Mouse (Mus musculus) hindbrain, embryonic 14.5 days (tissue): ENCODE results near the gene Afdn. TPM values are rescaled to one million over a fixed set of nuclear protein-coding genes. Genes with fewer than 3 reads are reported as not detected.
A peak's percentile ranks its signal among the peaks of the same experiment; 100 is the strongest.
"Not testable (repeated sequence)": the region's sequence is repeated elsewhere in the genome, so short reads cannot be mapped to it uniquely, and the experiment has no call there.

Experiments
- ATAC-seq: fragments of 200-750 bp; cut with Nextera tagmentation; 2 replicates; pipeline ENCODE4 v1.8.0; 2017; ENCODE audit warnings: moderate number of reproducible peaks, mild to moderate bottlenecking, moderate TSS enrichment, moderate library complexity; ENCODE audit not compliant: low FRiP score
- DNase-seq: peaks from one replicate; pipeline ENCODE4 v3.0.0-alpha.2; 2015; ENCODE audit warnings: low spot score
- H3K27ac ChIP-seq: fragments of 300-500 bp; sonication (generic); 2 replicates; pipeline ENCODE4 v1.5.1; 2014; ENCODE audit warnings: mild to moderate bottlenecking, moderate library complexity
- H3K27me3 ChIP-seq: fragments of 300-500 bp; sonication (generic); 2 replicates; pipeline ENCODE4 v1.6.1; 2014; ENCODE audit warnings: mild to moderate bottlenecking, low read length, mixed read lengths; ENCODE audit not compliant: control insufficient read depth, insufficient read depth
- H3K36me3 ChIP-seq: fragments of 300-500 bp; sonication (generic); replicated peaks from 2 replicates; pipeline ENCODE4 v1.6.1; 2014; ENCODE audit not compliant: control insufficient read depth, insufficient read depth
- H3K4me1 ChIP-seq: fragments of 300-500 bp; sonication (generic); replicated peaks from 2 replicates; pipeline ENCODE4 v1.6.1; 2014; ENCODE audit warnings: antibody characterized with exemption, low read length, mixed read lengths; ENCODE audit not compliant: control insufficient read depth, insufficient read depth
- H3K4me2 ChIP-seq: fragments of 300-500 bp; sonication (generic); replicated peaks from 2 replicates; pipeline ENCODE4 v1.6.1; 2014; ENCODE audit warnings: mild to moderate bottlenecking, moderate library complexity
- H3K4me3 ChIP-seq: fragments of 300-500 bp; sonication (generic); replicated peaks from 2 replicates; pipeline ENCODE4 v1.5.1; 2014; ENCODE audit warnings: mild to moderate bottlenecking, low read length
- H3K9ac ChIP-seq: fragments of 300-500 bp; sonication (generic); 2 replicates; pipeline ENCODE4 v1.6.1; 2014
- H3K9me3 ChIP-seq: fragments of 300-500 bp; sonication (generic); 2 replicates; pipeline ENCODE4 v1.6.1; 2016; ENCODE audit warnings: low read length; ENCODE audit not compliant: control insufficient read depth
- WGBS: fragments of 180-500 bp; shearing (Covaris S2); extraction: QIAGEN DNeasy Blood & Tissue Kit; methylation state at CpG from one replicate; pipeline ENCODE4 v1.1.7; 2014; 5-methylcytosine and 5-hydroxymethylcytosine counted together
- polyA plus RNA-seq: library from polyadenylated mRNA; unstranded; fragments of >200 nt; fragmentation: Nextera tagmentation; extraction: Ambion mirVana; gene quantifications from 2 replicates; pipeline ENCODE4 v1.2.1, GENCODE M21; 2014

Gene Afdn
- polyA plus RNA-seq, 1 experiment from 2014 or later, result 140 TPM

DNA sequence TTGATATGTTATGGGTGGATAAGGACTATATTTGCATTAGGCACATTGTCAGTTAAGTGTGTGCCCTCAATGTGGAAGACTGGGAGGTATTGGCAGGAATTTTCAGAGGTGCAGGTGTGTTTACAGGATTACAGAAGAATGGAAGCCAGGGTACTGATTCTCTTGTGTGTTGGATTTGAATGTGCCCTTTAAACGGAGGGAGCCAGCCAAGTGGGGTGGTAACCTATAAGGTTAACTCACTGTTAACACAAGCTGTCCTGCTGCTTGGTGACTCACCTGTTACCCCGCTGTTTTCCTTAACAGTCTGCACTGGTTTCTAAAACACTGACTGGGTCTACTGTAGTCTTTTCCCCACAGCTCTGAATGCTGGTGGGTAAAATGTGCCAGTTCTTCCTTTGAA is 65.1 kb downstream of the Afdn start:
- Histone ChIP-seq H3K9ac (no peak overlapping the region), H3K36me3 (peaks cover 56% of the 10 kb centered on the region), H3K4me1 (no peaks in the 10 kb centered on the region), H3K9me3 (no peaks in the 10 kb centered on the region), H3K27me3 (no peaks in the 10 kb centered on the region), H3K4me2 (no peak overlapping the region), H3K27ac (no peak overlapping the region), H3K4me3 (no peak overlapping the region)
- ATAC-seq, result no peak
- DNase-seq, result no peak
- 85% methylated on average over 2 of the region's 2 CpGs for WGBS

DNA sequence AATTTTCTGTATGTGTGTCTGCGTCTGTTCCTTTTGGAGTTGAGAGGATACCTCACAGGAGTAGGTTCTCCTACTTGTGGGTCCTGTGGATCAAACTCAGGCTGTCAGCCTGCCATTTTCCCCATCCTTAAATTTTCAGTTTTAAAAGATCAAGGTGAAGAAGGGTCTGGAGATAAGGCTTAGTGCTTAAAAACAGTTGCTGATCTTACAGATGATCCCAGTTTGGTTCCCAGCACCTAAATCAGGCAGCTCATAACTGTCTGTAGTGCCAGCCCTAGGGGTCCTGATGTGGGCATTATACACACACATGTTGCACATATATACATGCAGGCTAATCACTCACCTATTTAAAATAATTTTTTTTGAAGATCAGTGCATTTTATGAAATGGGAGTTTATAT is 69.9 kb downstream of the Afdn start:
- Histone ChIP-seq H3K27ac (no peak overlapping the region), H3K36me3 (peaks cover 75% of the 10 kb centered on the region), H3K4me2 (no peak overlapping the region), H3K4me1 (no peaks in the 10 kb centered on the region), H3K9ac (no peak overlapping the region), H3K27me3 (no peaks in the 10 kb centered on the region), H3K4me3 (no peak overlapping the region), H3K9me3 (no peaks in the 10 kb centered on the region)
- DNase-seq (no peak), ATAC-seq (no peak)
- 94% methylated on average over 1 of the region's 1 CpGs for WGBS

DNA sequence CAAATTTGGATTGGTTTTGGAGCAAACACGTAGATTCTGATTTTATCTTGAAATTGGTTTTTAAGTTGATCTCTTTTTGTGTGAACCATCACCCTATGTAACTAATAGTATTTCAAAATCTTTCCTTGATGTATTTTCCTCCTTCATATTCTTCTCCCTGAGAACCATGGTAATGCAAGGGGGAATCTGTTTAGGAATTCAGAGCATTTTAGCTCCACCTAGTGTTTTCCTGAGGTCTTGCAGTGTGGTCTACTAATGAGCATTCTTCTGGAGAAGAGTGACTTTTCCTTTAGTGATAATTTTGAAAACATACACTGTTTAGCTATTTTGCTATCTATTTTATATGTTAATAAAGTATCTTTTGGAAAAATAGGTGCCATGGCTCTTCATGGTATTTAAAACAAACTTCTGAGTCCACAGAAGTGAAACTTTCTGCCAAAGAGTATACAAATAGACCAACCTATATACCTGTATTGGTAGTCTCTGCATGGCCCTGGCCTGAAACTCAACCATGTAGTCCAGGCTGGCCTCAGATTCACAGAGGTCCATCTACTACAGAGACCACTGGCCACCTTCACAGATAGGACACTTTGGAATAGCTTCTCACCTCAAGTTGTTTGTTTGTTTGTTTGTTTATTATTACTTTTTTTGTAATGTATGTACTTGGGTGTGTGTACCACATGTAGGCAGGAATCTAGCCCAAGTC is 70.5 kb downstream of the Afdn start:
- Histone ChIP-seq H3K9ac (no peak overlapping the region), H3K9me3 (no peaks in the 10 kb centered on the region), H3K27ac (no peak overlapping the region), H3K4me3 (no peak overlapping the region), H3K36me3 (peaks cover 75% of the 10 kb centered on the region), H3K27me3 (no peaks in the 10 kb centered on the region), H3K4me1 (no peaks in the 10 kb centered on the region), H3K4me2 (no peak overlapping the region)
- ATAC-seq (peak; percentile 61; the same call in 1 of the 2 replicates), DNase-seq (peak; percentile 90)
- 91% methylated on average over 1 of the region's 1 CpGs for WGBS

DNA sequence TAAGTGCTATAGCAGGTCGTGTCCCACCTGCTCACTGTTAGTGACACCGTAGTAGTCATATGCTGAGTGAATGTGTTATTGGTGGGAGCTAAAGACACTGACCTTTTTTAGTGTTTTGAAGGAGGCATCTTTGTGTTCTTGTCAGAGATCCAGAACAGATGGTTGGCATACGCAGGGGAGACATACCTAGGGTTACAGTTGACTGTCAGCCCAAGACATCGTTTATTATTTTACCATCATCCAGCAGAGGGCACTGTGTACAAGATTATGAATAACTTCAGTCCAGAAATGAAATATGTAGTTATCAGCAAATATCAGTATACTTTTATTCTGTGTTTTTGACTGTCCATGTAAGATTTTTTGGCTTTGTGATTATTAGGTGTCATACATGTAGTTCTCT is 75.5 kb downstream of the Afdn start:
- Histone ChIP-seq H3K4me3 (no peak overlapping the region), H3K9ac (no peak overlapping the region), H3K4me2 (no peak overlapping the region), H3K9me3 (no peaks in the 10 kb centered on the region), H3K36me3 (peaks cover 41% of the 10 kb centered on the region), H3K4me1 (no peaks in the 10 kb centered on the region), H3K27me3 (no peaks in the 10 kb centered on the region), H3K27ac (no peak overlapping the region)
- 83% methylated on average over 4 of the region's 4 CpGs for WGBS
- DNase-seq, result peak; percentile 78
- ATAC-seq, result no peak

DNA sequence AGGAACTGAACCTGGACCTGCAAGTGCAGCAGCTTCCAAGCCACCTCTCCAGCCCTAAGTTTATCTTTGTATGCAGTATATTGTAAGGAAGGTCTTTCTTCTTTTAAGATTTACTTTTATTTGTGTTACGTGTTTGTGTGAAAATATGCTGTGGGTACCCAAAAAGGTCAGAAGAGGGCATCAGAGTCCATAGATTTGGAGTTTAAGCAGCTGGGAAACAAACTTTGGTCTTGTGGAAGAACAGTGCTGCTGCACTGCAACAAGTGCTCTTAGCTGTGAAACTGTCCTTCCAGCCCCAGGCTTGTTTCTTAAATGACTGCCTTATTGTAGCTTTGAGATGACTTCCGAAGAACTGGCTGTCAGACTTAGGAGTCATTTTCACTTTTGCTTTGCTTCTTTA is 89.8 kb downstream of the Afdn start:
- Histone ChIP-seq H3K9ac (no peak overlapping the region), H3K9me3 (no peaks in the 10 kb centered on the region), H3K4me2 (no peak overlapping the region), H3K4me3 (no peak overlapping the region), H3K4me1 (no peaks in the 10 kb centered on the region), H3K27ac (no peak overlapping the region), H3K36me3 (peaks cover 82% of the 10 kb centered on the region), H3K27me3 (no peaks in the 10 kb centered on the region)
- WGBS, result 91% methylated on average over 2 of the region's 2 CpGs
- DNase-seq (no peak), ATAC-seq (no peak)

DNA sequence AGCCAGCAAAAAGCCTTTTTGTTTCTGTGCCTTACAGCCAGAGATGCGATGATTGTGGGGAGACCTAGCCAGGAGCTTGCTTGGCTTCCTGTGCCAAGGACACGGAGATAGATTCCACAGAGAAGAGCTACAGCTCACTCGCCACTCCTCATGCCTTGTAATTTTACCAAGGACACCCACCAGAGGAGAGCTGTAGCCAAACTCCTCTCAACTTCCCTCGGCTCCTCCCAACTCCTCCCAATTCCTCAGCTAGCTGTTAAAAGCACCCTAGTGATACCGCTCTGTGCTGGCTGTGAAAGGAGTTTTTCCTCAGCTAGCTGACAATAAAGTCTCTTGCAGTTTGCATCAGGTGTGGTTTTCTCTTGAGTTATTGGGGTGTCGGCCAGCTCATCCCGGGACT is 93.5 kb downstream of the Afdn start:
- H3K4me2 ChIP-seq, H3K4me1 ChIP-seq, ATAC-seq, DNase-seq, H3K27ac ChIP-seq, H3K4me3 ChIP-seq, H3K9ac ChIP-seq, H3K9me3 ChIP-seq, H3K27me3 ChIP-seq: not testable (repeated sequence)
- peaks cover 90% of the 10 kb centered on the region for H3K36me3 ChIP-seq
- WGBS, result 87% methylated on average over 7 of the region's 7 CpGs

DNA sequence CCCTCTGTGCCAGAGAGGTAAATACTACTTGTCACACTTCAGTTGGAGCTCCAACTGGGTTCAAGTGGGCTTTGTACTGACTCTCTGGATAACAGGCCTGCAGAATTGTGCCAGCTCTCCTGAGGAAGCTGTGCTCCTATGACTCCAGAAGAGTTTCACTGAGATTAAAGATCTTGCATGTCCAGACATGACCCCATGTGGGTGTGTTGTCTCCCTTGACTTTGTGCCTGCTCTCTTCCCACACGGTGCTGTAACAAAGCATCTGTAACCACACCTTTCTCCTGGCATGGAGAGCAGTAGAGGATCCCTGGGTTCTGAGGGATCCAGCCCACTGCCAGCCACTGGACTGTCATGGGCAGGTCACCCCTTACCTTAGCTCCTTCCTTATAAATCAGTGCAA is 95.1 kb downstream of the Afdn start:
- 85% methylated on average over 1 of the region's 1 CpGs for WGBS

DNA sequence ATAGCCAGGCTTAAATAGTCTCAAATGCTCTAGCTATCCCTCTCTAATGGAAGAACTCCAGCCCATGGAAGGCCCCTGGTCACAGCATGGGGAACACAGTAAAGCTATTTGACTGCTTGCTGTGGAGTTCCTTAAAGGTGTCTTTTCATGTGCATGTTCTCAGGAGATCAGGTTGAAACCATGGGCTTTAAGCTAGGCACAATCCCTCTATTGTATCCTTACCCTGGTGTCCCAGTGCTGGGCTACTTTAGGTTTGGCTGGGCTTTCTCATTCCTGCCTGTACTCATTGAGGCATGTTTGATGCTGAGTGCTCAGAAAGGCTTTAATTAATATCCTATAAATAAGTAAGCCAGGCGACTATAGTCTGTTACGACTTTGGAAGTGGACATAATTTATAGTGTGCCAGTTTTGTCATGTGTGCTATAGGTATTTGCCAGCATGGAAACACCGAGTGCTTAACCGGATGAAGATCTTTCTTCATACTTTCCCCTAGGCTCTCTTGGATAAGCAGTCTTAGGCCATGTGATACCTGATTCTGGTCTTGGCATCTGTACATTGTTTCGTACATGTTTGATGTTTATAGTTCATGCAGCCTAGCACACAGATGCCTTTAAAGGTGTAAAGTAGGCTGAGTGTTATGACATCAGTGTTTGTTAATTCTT is 96.2 kb downstream of the Afdn start:
- 89% methylated on average over 5 of the region's 5 CpGs for WGBS
- H3K27ac ChIP-seq, result no peak overlapping the region
- ATAC-seq, result no peak
- no peak overlapping the region for H3K4me2 ChIP-seq
- H3K9me3 ChIP-seq, result no peaks in the 10 kb centered on the region
- H3K27me3 ChIP-seq, result no peaks in the 10 kb centered on the region
- peaks cover 82% of the 10 kb centered on the region for H3K36me3 ChIP-seq
- H3K4me1 ChIP-seq, result no peaks in the 10 kb centered on the region
- no peak overlapping the region for H3K4me3 ChIP-seq
- DNase-seq, result no peak
- no peak overlapping the region for H3K9ac ChIP-seq

More for the DNA sequence above, 95.1 kb downstream of the Afdn start:
- Histone ChIP-seq H3K27ac (0 out of 2 replicates have a peak overlapping the region, but pooled peaks have one; percentile 9), H3K9me3 (no peaks in the 10 kb centered on the region), H3K27me3 (no peaks in the 10 kb centered on the region), H3K4me3 (no peak overlapping the region), H3K36me3 (peaks cover 86% of the 10 kb centered on the region), H3K4me2 (no peak overlapping the region), H3K4me1 (no peaks in the 10 kb centered on the region), H3K9ac (no peak overlapping the region)
- no peak for ATAC-seq
- no peak for DNase-seq

DNA sequence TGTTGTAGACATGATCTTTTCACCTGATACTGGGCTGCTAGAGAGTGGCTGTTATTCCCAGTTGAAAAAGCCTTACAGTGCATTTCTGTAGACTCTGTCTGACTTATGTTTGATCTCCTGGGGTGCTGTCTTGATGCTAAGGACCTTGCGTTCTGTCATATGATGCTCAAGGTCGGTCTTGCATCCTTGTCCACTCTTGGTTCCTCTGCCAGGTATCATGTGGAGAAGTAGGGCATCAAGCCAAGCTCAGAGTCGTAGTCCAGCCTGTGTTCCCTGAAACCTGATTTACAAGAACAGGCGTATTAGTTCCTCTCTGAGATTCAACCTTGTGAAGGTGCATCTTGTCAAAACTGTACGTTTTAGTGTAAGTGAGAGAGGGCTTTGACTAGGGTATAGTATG is 105.0 kb downstream of the Afdn start:
- no peak overlapping the region for H3K27ac ChIP-seq
- no peaks in the 10 kb centered on the region for H3K9me3 ChIP-seq
- H3K4me3 ChIP-seq, result no peak overlapping the region
- no peak for ATAC-seq
- H3K36me3 ChIP-seq, result peaks cover 67% of the 10 kb centered on the region
- WGBS, result 84% methylated on average over 5 of the region's 5 CpGs
- H3K27me3 ChIP-seq, result no peaks in the 10 kb centered on the region
- no peak overlapping the region for H3K4me2 ChIP-seq
- H3K9ac ChIP-seq, result no peak overlapping the region
- no peaks in the 10 kb centered on the region for H3K4me1 ChIP-seq
- no peak for DNase-seq
